Mouse (Mus musculus) olfactory bulb, adult 2 months (tissue): Measurements from ENCODE around the gene Olfr603. TPM values are rescaled to one million over a fixed set of nuclear protein-coding genes. Genes with fewer than 3 reads are reported as not detected.
"Not testable (repeated sequence)": the region's sequence is repeated elsewhere in the genome, so short reads cannot be mapped to it uniquely, and the experiment has no call there.

ENCODE experiments used
- H3K27ac ChIP-seq: fragments of 200-500 bp; 2 replicates; pipeline ENCODE4 v1.5.1; 2012; ENCODE audit warnings: low read depth, low read length; ENCODE audit not compliant: insufficient read depth
- H3K4me1 ChIP-seq: fragments of 200-500 bp; 2 replicates; pipeline ENCODE4 v1.6.1; 2012; ENCODE audit warnings: low read length; ENCODE audit not compliant: control insufficient read depth, insufficient read depth
- H3K4me3 ChIP-seq: fragments of 200-500 bp; 2 replicates; pipeline ENCODE4 v1.5.1; 2012; ENCODE audit warnings: mild to moderate bottlenecking, low read depth, low read length, moderate library complexity; ENCODE audit not compliant: insufficient read depth
- CTCF ChIP-seq: fragments of 200-500 bp; IDR thresholded peaks from 2 replicates; pipeline ENCODE4 v1.5.1; 2012; ENCODE audit warnings: low read depth, mild to moderate bottlenecking, low read length, moderate library complexity; ENCODE audit not compliant: insufficient read depth
- POLR2A ChIP-seq: fragments of 200-500 bp; IDR thresholded peaks from 2 replicates; pipeline ENCODE4 v1.6.1; 2012; ENCODE audit warnings: mild to moderate bottlenecking, low read depth, low read length, moderate library complexity; ENCODE audit not compliant: insufficient read depth
- WGBS: fragments of 180-500 bp; shearing (Covaris S2); methylation state at CpG from one replicate; pipeline ENCODE4 v1.1.7; 2018; 5-methylcytosine and 5-hydroxymethylcytosine counted together
- polyA plus RNA-seq: library from polyadenylated mRNA; stranded (reverse); fragments of >200 nt; gene quantifications from 2 replicates; pipeline ENCODE4 v1.2.4, GENCODE M21; 2012; ENCODE audit warnings: low replicate concordance; ENCODE audit not compliant: missing spikeins, insufficient read depth, insufficient read length

Gene Olfr603
- polyA plus RNA-seq = not detected in 2 replicates

GRCm38 (mm10) chr7:103386077-103386476 is at the start of gene Olfr603:
Olfr603 (minus strand) TSS chr7:103386177.
- Histone ChIP-seq H3K4me3 (no peak within 1 kb of the TSS), H3K4me1 (no peaks in the 10 kb centered on the region), H3K27ac (no peak within 1 kb of the TSS)
- no peak for TF ChIP-seq POLR2A
- TF ChIP-seq CTCF = no peak

GRCm38 (mm10) chr7:103414772-103415171 is 28.8 kb upstream of the Olfr603 start, which contains the start of gene Usp17lc:
Usp17lc (plus strand) TSS chr7:103415072.
- not testable (repeated sequence) for H3K27ac ChIP-seq, H3K4me1 ChIP-seq, H3K4me3 ChIP-seq
- 48% methylated on average over 1 of the region's 1 CpGs for WGBS

GRCm38 (mm10) chr7:103406521-103407055 is 20.6 kb upstream of the Olfr603 start:
- 60% methylated on average over 3 of the region's 3 CpGs for WGBS
- not testable (repeated sequence) for H3K4me3 ChIP-seq, H3K4me1 ChIP-seq, H3K27ac ChIP-seq

- no peak overlapping the region for H3K4me3 ChIP-seq
- WGBS = 7% methylated on average over 1 of the region's 1 CpGs
- no peak for TF ChIP-seq POLR2A
- no peak for TF ChIP-seq CTCF
- no peak overlapping the region for H3K27ac ChIP-seq
- no peaks in the 10 kb centered on the region for H3K4me1 ChIP-seq
These were observed 13.0 kb upstream of the Olfr603 start for GRCm38 (mm10) chr7:103398981-103399380.

- H3K27ac ChIP-seq = no peak overlapping the region
- H3K4me1 ChIP-seq = no peaks in the 10 kb centered on the region
- no peak for TF ChIP-seq CTCF
- no peak for TF ChIP-seq POLR2A
- no peak overlapping the region for H3K4me3 ChIP-seq
These were observed 11.8 kb upstream of the Olfr603 start for GRCm38 (mm10) chr7:103397758-103398157.

GRCm38 (mm10) chr7:103362555-103362954 is 23.4 kb downstream of the Olfr603 start, which contains the start of gene Olfr601:
Olfr601 (minus strand) TSS chr7:103362655.
- Histone ChIP-seq H3K4me3 (no peak within 1 kb of the TSS), H3K4me1 (no peaks in the 10 kb centered on the region), H3K27ac (no peak within 1 kb of the TSS)
- WGBS = 80% methylated on average over 1 of the region's 1 CpGs
- TF ChIP-seq POLR2A (no peak), CTCF (no peak)

- Histone ChIP-seq H3K4me1 (no peaks in the 10 kb centered on the region), H3K27ac (no peak within 1 kb of the TSS), H3K4me3 (no peak within 1 kb of the TSS)
- TF ChIP-seq POLR2A (no peak), CTCF (no peak)
These were observed 36.4 kb downstream of the Olfr603 start, which contains the start of gene Olfr600 for GRCm38 (mm10) chr7:103349569-103349968. Olfr600 (minus strand) TSS chr7:103349669.

GRCm38 (mm10) chr7:103335617-103336016 is 50.4 kb downstream of the Olfr603 start, which contains the start of gene Olfr599:
Olfr599 (plus strand) TSS chr7:103335917.
- no peak within 1 kb of the TSS for H3K4me3 ChIP-seq
- H3K27ac ChIP-seq = no peak within 1 kb of the TSS
- WGBS = 87% methylated on average over 1 of the region's 1 CpGs
- TF ChIP-seq CTCF (no peak), POLR2A (no peak)
- no peaks in the 10 kb centered on the region for H3K4me1 ChIP-seq

Other genes starting within 250 kb of the Olfr603 start
- not detected in 2 replicates for gene Olfr588-ps1, start 245.3 kb downstream of the Olfr603 start, polyA plus RNA-seq
- gene Olfr589, start 229.8 kb downstream of the Olfr603 start, polyA plus RNA-seq = not detected in 2 replicates
- gene Olfr591, start 207.8 kb downstream of the Olfr603 start, polyA plus RNA-seq = not detected in 2 replicates
- not detected in 2 replicates for gene Olfr592, start 201.4 kb downstream of the Olfr603 start, polyA plus RNA-seq
- not detected in 2 replicates for gene Olfr593, start 174.3 kb downstream of the Olfr603 start, polyA plus RNA-seq
- gene Olfr594, start 169.2 kb downstream of the Olfr603 start, polyA plus RNA-seq = not detected in 2 replicates
- not detected in 2 replicates for gene Usp17ld, start 133.7 kb downstream of the Olfr603 start, polyA plus RNA-seq
- gene Olfr596, start 80.5 kb downstream of the Olfr603 start, polyA plus RNA-seq = not detected in 2 replicates
- not detected in 2 replicates for gene Olfr597, start 69.9 kb downstream of the Olfr603 start, polyA plus RNA-seq
- gene Olfr598, start 62.6 kb downstream of the Olfr603 start, polyA plus RNA-seq = not detected in 2 replicates
- gene Olfr599, start 50.3 kb downstream of the Olfr603 start, polyA plus RNA-seq = not detected in 2 replicates
- not detected in 2 replicates for gene Olfr600, start 36.5 kb downstream of the Olfr603 start, polyA plus RNA-seq
- gene Olfr601, start 23.5 kb downstream of the Olfr603 start, polyA plus RNA-seq = not detected in 2 replicates
- gene Usp17lc, start 28.9 kb upstream of the Olfr603 start, polyA plus RNA-seq = not detected in 2 replicates
- not detected in 2 replicates for gene Olfr605, start 59.3 kb upstream of the Olfr603 start, polyA plus RNA-seq
- gene Olfr606, start 62.9 kb upstream of the Olfr603 start, polyA plus RNA-seq = not detected in 2 replicates
- gene Olfr607, start 78.0 kb upstream of the Olfr603 start, polyA plus RNA-seq = not detected in 2 replicates
- not detected in 2 replicates for gene Olfr608, start 83.7 kb upstream of the Olfr603 start, polyA plus RNA-seq
- not detected in 2 replicates for gene Olfr609, start 111.9 kb upstream of the Olfr603 start, polyA plus RNA-seq
- gene Olfr610, start 125.9 kb upstream of the Olfr603 start, polyA plus RNA-seq = not detected in 2 replicates
- gene Olfr611, start 134.7 kb upstream of the Olfr603 start, polyA plus RNA-seq = not detected in 2 replicates
- gene Olfr612, start 156.5 kb upstream of the Olfr603 start, polyA plus RNA-seq = not detected in 2 replicates
- gene Olfr613, start 161.9 kb upstream of the Olfr603 start, polyA plus RNA-seq = not detected in 2 replicates
- gene Olfr615, start 169.9 kb upstream of the Olfr603 start, polyA plus RNA-seq = not detected in 2 replicates
- not detected in 2 replicates for gene Olfr616, start 183.0 kb upstream of the Olfr603 start, polyA plus RNA-seq
- gene Olfr617, start 186.9 kb upstream of the Olfr603 start, polyA plus RNA-seq = not detected in 2 replicates
- not detected in 2 replicates for gene Olfr618, start 203.9 kb upstream of the Olfr603 start, polyA plus RNA-seq
- gene Olfr619, start 214.4 kb upstream of the Olfr603 start, polyA plus RNA-seq = not detected in 2 replicates
- not detected in 2 replicates for gene Olfr620, start 226.4 kb upstream of the Olfr603 start, polyA plus RNA-seq